Mouse (Mus musculus): ENCODE results near the gene Lnpep.

The Lnpep gene

DNA sequence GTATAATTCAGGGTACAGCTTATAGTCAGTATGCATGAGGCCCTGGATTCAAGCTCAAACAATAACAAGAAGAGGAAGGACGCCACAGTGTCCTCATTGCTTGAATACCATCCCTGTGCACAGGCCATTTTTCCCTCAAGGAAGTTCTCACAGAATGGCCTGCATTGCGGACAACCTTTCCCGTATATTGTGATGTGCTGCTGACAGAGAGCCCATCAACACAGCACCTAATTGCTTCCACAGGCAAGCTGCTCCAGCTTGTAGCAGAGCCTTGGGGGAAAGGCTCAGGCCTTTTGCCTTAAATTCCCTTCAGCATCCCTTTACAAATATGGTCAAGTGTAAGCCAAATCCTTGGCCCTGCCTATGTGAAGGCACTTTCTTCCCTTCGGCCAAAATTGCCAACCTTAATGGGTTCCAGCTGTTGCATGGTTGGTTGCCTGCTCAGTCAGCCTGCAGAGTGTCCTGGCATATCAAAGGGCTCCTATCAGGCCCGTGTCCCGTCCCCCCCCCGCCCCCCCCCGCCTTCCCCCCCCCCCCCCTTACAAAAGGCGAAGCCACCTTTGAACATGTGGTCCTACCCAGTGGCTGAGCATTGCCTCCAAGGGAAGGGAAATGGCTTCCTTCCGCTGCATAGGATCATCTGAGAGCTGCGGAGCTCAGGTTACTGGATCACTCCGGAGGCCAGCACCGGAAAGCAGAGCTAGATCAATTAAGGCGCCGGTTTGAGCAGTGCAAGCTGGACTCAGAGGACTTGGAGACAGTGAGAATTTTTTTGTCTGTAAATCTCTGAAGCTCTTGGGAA lies 133.8 kb downstream of the Lnpep start:
- no peak for DNase-seq

DNA sequence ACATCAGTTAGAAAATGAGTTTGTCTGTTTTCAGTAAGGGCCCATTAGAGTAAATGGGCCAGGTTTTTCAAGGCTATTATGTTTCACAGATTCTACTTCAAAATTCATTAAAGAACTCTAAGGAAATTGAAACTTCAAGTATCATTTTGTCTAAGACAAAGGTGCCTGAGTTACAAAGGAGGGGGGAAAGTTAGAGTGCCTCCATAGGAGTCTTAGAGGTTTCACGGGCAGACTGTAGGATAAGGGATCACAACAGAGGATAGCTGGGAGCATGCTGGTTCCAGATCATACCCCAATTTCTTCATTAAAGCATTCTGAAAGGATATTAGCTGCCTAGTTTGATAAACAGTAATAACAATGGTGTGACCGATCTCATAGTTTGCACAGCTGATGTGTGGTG lies 139.1 kb downstream of the Lnpep start:
- DNase-seq: no peak
